Mouse (Mus musculus) lung, postnatal 25 days (tissue): Measurements from ENCODE around the gene Eml4.

Source experiments
- DNase-seq: peaks from one replicate; pipeline ENCODE4 v3.0.0; 2022; ENCODE audit warnings: low spot score

The Eml4 gene

GRCm38 (mm10) chr17:83350379-83351091 is at the start of gene Eml4:
Gene Eml4, plus strand, starts transcription at chr17:83350931.
- peak; percentile 94 for DNase-seq

DNA sequence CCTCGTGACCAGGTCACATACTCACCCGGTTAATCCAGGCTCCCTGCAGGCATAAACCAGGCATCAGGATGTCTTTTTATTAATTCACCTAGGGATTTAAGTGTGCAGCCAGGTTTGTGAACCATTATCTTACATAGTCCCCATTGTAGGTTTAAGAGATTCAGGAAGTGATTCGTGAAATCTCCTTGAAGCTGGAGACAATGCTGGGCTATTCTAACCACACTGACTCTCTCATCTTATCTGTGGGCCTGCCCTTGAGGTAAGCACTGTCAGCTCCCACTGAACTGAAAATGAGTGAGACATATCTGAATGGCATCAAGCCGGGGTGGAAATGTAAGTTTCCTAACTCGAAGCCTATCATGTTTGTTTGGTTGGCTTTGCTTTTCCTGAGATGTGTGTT is 49.3 kb upstream of the Eml4 start:
- no peak for DNase-seq

GRCm38 (mm10) chr17:83304089-83304822 is 46.5 kb upstream of the Eml4 start:
- no peak for DNase-seq

GRCm38 (mm10) chr17:83306964-83307640 is 43.6 kb upstream of the Eml4 start:
- peak; percentile 24 for DNase-seq

GRCm38 (mm10) chr17:83307641-83308296 is 43.0 kb upstream of the Eml4 start:
- no peak for DNase-seq

DNA sequence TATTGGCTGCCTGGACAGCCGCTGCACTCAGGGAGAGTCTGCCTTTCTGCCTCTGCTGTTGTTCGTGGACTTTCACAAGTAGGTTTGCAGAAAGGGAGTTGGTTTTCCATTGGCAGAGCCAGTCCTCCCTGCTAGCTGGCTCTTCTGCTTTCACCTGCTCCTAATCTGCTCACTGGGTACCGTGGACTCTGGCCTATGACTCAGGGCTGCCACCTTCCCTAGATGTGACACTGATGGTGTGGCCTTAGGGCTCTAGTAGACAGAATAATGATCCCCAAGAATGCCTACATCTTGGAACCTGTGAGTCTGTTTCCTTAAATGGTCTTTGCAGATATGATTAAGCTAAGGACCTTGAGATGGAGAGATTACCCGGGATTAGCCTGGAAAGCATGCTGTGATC is 42.3 kb upstream of the Eml4 start:
- no peak for DNase-seq

GRCm38 (mm10) chr17:83309243-83309642 is 41.5 kb upstream of the Eml4 start:
- no peak for DNase-seq

DNA sequence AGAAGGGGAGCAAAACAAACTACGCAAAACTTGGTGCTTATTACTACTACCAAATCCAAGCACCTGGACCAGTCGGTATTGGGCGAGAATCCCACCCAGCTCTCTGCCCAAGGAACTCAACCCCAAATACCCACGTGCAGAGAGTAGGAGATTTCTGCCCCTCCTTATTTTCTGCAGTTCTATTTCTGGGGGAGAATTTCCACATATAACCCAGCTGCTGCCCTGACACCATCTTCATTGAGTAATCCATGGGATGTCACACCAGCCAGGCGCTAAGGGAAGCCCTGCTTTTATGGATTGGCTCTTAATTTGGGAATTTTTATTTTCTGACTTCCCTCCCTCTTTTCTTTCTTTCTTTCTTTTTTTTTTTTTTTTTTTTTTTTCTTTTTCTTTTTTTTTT is 38.9 kb upstream of the Eml4 start:
- no peak for DNase-seq

GRCm38 (mm10) chr17:83312244-83312918 is 38.4 kb upstream of the Eml4 start:
- peak; percentile 73 for DNase-seq

DNA sequence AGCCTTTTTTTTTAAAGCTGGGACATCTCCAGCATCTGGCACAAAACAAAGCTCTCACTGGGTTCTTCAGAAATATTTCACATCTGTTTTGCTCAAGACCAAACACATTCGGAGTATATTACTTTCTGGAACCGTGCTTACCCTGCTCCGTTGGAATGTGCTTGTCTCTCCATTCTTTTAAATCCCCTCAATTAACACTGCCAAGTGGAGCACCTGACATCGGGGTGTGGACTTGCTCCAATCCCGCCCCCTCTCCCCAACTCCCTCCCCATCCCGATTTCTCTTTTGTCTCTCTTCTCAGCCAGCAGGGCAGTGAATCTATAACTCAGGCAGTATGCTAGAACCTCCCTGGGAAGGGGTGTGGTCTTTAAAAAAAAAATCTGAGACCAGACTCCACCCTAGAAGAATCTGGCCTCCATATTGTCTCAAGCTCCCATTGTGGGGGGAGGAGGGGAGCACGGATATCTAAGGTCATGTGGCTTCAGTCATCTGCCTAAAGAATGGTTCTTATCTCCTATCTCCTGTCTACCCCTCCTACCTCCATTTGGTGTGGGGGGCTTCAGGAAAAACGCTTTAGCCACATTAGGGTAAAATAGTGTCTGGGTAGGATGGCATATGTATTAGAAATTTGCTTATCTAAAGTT is 37.6 kb upstream of the Eml4 start:
- DNase-seq = no peak

- no peak for DNase-seq
Observed at GRCm38 (mm10) chr17:83315476-83315875, 35.3 kb upstream of the Eml4 start.

DNA sequence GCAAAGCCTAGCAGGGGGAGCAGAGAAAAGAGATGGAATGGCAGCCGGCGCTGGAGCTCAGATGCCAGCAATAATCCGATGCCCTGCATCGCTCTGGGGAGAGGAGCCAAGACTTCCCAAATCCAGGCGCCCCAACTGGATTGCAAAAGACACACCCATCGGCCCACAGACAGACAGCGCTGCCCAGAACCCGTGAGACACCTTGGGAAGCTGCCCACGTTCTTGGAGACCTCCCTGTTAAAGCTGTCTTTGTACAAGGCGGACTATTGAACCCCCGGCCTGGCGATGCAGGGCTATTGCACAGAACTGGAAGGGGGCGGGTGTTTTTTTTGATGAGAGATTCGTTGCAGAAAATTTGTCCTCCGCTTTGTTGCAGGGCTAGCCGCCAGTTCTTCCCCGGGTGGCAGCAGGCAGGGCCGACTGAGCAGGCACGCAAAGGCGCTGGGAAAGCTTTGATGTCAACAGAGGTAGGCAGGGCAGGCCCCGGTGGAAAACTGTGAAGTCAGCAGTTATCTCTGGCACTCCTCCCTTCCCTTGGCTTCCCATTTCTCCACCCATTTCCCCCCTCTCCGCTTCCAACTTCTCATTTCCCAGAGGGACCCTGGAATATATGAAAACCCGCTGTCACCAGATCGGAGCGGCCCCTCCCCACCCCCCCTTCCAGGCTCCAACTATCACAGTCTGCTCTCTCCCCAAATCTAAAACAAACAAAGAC is 28.0 kb upstream of the Eml4 start:
- peak; percentile 47 for DNase-seq

DNA sequence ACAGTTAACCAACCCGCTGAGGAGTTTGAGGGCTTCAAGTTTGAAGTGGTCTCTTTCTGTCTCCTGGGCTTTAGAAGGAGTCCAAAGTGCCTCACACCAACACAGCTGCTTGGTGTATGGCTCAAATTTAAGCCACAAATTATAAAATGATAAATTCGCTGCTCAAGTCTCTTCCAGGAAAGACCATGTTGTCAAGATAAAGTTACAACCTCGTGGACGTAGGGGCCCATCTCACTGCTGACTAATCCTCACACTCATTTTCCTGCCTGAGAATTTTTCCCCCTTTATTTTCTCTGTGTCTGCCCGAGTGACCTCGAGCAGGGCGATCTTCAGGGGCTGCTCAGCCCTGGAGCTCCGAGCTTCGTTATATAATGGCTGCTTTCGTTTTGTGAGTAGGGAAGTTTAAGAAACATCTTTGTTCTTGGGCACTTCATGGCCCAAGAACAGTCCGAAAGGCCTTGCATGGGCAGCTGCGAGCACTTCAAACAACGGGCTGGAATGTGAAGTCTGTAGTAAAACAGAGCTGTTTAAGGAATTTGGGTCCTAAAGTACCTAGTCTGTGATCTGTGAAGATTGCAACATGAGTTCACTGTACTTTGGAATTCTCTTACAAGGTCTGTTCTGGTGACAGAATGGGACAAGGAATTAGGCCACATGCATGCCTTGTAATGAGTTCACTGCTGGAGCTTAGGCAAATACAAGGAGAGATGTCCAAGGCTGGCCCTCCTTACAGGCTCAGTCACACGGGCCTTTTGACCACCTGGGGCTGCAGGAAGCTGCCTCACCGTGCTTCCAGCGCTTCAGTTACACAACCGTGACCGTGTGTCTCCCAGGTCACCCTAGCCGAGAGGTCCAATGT is 27.1 kb upstream of the Eml4 start:
- peak; percentile 52 for DNase-seq

DNA sequence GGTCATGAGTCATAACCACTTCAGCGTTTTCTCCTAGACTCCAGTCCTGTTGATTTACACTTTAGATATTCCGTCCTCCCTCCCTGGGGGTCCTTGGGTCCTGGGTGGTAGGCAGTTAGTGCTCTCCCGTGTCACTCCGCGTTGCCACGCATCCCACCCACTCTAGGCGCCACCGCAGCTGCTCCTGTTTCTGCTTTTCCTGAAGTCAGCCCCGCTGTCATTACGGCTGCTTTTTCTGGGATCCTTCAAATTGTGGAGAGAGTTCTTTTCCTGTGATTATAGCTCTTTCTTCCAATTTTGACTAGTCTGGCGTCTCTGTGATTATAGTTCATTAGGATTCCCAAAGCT is 26.5 kb upstream of the Eml4 start:
- DNase-seq = no peak

GRCm38 (mm10) chr17:83335183-83335584 is 15.5 kb upstream of the Eml4 start:
- DNase-seq = no peak

- no peak for DNase-seq
Observed at GRCm38 (mm10) chr17:83337051-83337898, 13.5 kb upstream of the Eml4 start.

GRCm38 (mm10) chr17:83339368-83340085 is 11.2 kb upstream of the Eml4 start:
- DNase-seq = peak; percentile 30

GRCm38 (mm10) chr17:83340895-83341524 is 9.7 kb upstream of the Eml4 start:
- DNase-seq = peak; percentile 81
